Mouse (Mus musculus): Measurements from ENCODE around the gene Otub1. TPM values are rescaled to one million over a fixed set of nuclear protein-coding genes. Genes with fewer than 3 reads are reported as not detected.

Gene Otub1
- polyA plus RNA-seq, 1 experiment from 2014 or later = 157 TPM

- peaks cover 8% of the 10 kb centered on the region for H3K36me3 ChIP-seq (ENCODE audit: control insufficient read depth, insufficient read depth, low read length)
- H3K4me1 ChIP-seq (ENCODE audit: control insufficient read depth, insufficient read depth, low read length) = peaks cover 28% of the 10 kb centered on the region
- H3K27me3 ChIP-seq (ENCODE audit: control insufficient read depth, insufficient read depth, low read length) = no peaks in the 10 kb centered on the region
- no peaks in the 10 kb centered on the region for H3K9me3 ChIP-seq (replicated peaks; ENCODE audit: control insufficient read depth, low read length)
- H3K27ac ChIP-seq (ENCODE audit: low read length) = no peak overlapping the region
- no peak overlapping the region for H3K4me2 ChIP-seq (ENCODE audit: low read depth, low read length)
- 70% methylated on average over 5 of the region's 5 CpGs for WGBS
- H3K9ac ChIP-seq (ENCODE audit: low read length) = no peak overlapping the region
- H3K4me3 ChIP-seq (replicated peaks; ENCODE audit: low read length) = no peak overlapping the region
- no peak for ATAC-seq (ENCODE audit: insufficient read depth, low FRiP score)
These were observed 8.4 kb upstream of the Otub1 start for GRCm38 (mm10) chr19:7214484-7214883.

- Histone ChIP-seq H3K4me1 (ENCODE audit: control insufficient read depth, insufficient read depth, low read length) (peaks cover 26% of the 10 kb centered on the region), H3K36me3 (ENCODE audit: control insufficient read depth, insufficient read depth, low read length) (peaks cover 8% of the 10 kb centered on the region), H3K9ac (ENCODE audit: low read length) (no peak overlapping the region), H3K27me3 (ENCODE audit: control insufficient read depth, insufficient read depth, low read length) (no peaks in the 10 kb centered on the region), H3K9me3 (replicated peaks; ENCODE audit: control insufficient read depth, low read length) (no peaks in the 10 kb centered on the region), H3K27ac (ENCODE audit: low read length) (no peak overlapping the region), H3K4me3 (replicated peaks; ENCODE audit: low read length) (no peak overlapping the region), H3K4me2 (ENCODE audit: low read depth, low read length) (no peak overlapping the region)
- no peak for ATAC-seq (ENCODE audit: insufficient read depth, low FRiP score)
- WGBS = 91% methylated on average over 3 of the region's 3 CpGs
These were observed 6.9 kb upstream of the Otub1 start for GRCm38 (mm10) chr19:7213010-7213409.

- 83% methylated on average over 1 of the region's 1 CpGs for WGBS
- no peak overlapping the region for H3K9ac ChIP-seq (ENCODE audit: low read length)
- H3K4me2 ChIP-seq (ENCODE audit: low read depth, low read length) = no peak overlapping the region
- peaks cover 25% of the 10 kb centered on the region for H3K4me1 ChIP-seq (ENCODE audit: control insufficient read depth, insufficient read depth, low read length)
- H3K36me3 ChIP-seq (ENCODE audit: control insufficient read depth, insufficient read depth, low read length) = peaks cover 8% of the 10 kb centered on the region
- H3K27me3 ChIP-seq (ENCODE audit: control insufficient read depth, insufficient read depth, low read length) = no peaks in the 10 kb centered on the region
- no peak for ATAC-seq (ENCODE audit: insufficient read depth, low FRiP score)
- H3K4me3 ChIP-seq (replicated peaks; ENCODE audit: low read length) = no peak overlapping the region
- no peak overlapping the region for H3K27ac ChIP-seq (ENCODE audit: low read length)
- no peaks in the 10 kb centered on the region for H3K9me3 ChIP-seq (replicated peaks; ENCODE audit: control insufficient read depth, low read length)
These were observed 6.1 kb upstream of the Otub1 start for GRCm38 (mm10) chr19:7212216-7212615.

GRCm38 (mm10) chr19:7209907-7210646, 4.0 kb upstream of the Otub1 start:
- Histone ChIP-seq H3K27ac (ENCODE audit: low read length) (no peak overlapping the region), H3K4me1 (ENCODE audit: control insufficient read depth, insufficient read depth, low read length) (peaks cover 20% of the 10 kb centered on the region), H3K9me3 (replicated peaks; ENCODE audit: control insufficient read depth, low read length) (no peaks in the 10 kb centered on the region), H3K4me3 (replicated peaks; ENCODE audit: low read length) (no peak overlapping the region), H3K4me2 (ENCODE audit: low read depth, low read length) (no peak overlapping the region), H3K36me3 (ENCODE audit: control insufficient read depth, insufficient read depth, low read length) (peaks cover 8% of the 10 kb centered on the region), H3K9ac (ENCODE audit: low read length) (no peak overlapping the region), H3K27me3 (ENCODE audit: control insufficient read depth, insufficient read depth, low read length) (no peaks in the 10 kb centered on the region)
- 84% methylated on average over 7 of the region's 7 CpGs for WGBS
- ATAC-seq (ENCODE audit: insufficient read depth, low FRiP score) = no peak

- Histone ChIP-seq H3K9ac (ENCODE audit: low read length) (peak overlapping the region; percentile 90), H3K27me3 (ENCODE audit: control insufficient read depth, insufficient read depth, low read length) (no peaks in the 10 kb centered on the region), H3K4me3 (replicated peaks; ENCODE audit: low read length) (peak overlapping the region; percentile 84), H3K36me3 (ENCODE audit: control insufficient read depth, insufficient read depth, low read length) (peaks cover 4% of the 10 kb centered on the region; the same call in 1 of the 2 replicates), H3K27ac (ENCODE audit: low read length) (peak overlapping the region; percentile 99), H3K4me1 (ENCODE audit: control insufficient read depth, insufficient read depth, low read length) (peaks cover 20% of the 10 kb centered on the region), H3K4me2 (ENCODE audit: low read depth, low read length) (peak overlapping the region; percentile 92), H3K9me3 (replicated peaks; ENCODE audit: control insufficient read depth, low read length) (no peaks in the 10 kb centered on the region)
- ATAC-seq (ENCODE audit: insufficient read depth, low FRiP score) = no peak
- 26% methylated on average over 7 of the region's 7 CpGs for WGBS
These were observed 790 bp downstream of the Otub1 start for GRCm38 (mm10) chr19:7205326-7205725.

- H3K27ac ChIP-seq (ENCODE audit: low read length) = peak overlapping the region; percentile 99; the same call in 1 of the 2 replicates
- no peaks in the 10 kb centered on the region for H3K9me3 ChIP-seq (replicated peaks; ENCODE audit: control insufficient read depth, low read length)
- peak overlapping the region; percentile 84 for H3K4me3 ChIP-seq (replicated peaks; ENCODE audit: low read length)
- 61% methylated on average over 2 of the region's 2 CpGs for WGBS
- H3K27me3 ChIP-seq (ENCODE audit: control insufficient read depth, insufficient read depth, low read length) = no peaks in the 10 kb centered on the region
- H3K4me2 ChIP-seq (ENCODE audit: low read depth, low read length) = peak overlapping the region; percentile 92
- H3K36me3 ChIP-seq (ENCODE audit: control insufficient read depth, insufficient read depth, low read length) = peaks cover 4% of the 10 kb centered on the region; the same call in 1 of the 2 replicates
- ATAC-seq (ENCODE audit: insufficient read depth, low FRiP score) = no peak
- H3K4me1 ChIP-seq (ENCODE audit: control insufficient read depth, insufficient read depth, low read length) = peaks cover 20% of the 10 kb centered on the region
- peak overlapping the region; percentile 90 for H3K9ac ChIP-seq (ENCODE audit: low read length)
These were observed 1.2 kb downstream of the Otub1 start for GRCm38 (mm10) chr19:7204898-7205297.

- Histone ChIP-seq H3K36me3 (ENCODE audit: control insufficient read depth, insufficient read depth, low read length) (peaks cover 17% of the 10 kb centered on the region), H3K27me3 (ENCODE audit: control insufficient read depth, insufficient read depth, low read length) (no peaks in the 10 kb centered on the region), H3K4me1 (ENCODE audit: control insufficient read depth, insufficient read depth, low read length) (peaks cover 17% of the 10 kb centered on the region), H3K9ac (ENCODE audit: low read length) (no peak overlapping the region), H3K4me2 (ENCODE audit: low read depth, low read length) (no peak overlapping the region), H3K27ac (ENCODE audit: low read length) (no peak overlapping the region), H3K4me3 (replicated peaks; ENCODE audit: low read length) (no peak overlapping the region), H3K9me3 (replicated peaks; ENCODE audit: control insufficient read depth, low read length) (no peaks in the 10 kb centered on the region)
- no peak for ATAC-seq (ENCODE audit: insufficient read depth, low FRiP score)
- WGBS = 39% methylated on average over 1 of the region's 1 CpGs
These were observed 5.7 kb downstream of the Otub1 start for GRCm38 (mm10) chr19:7200427-7200826.

- Histone ChIP-seq H3K36me3 (ENCODE audit: control insufficient read depth, insufficient read depth, low read length) (peaks cover 17% of the 10 kb centered on the region), H3K4me3 (replicated peaks; ENCODE audit: low read length) (no peak overlapping the region)
- 94% methylated on average over 13 of the region's 13 CpGs for WGBS
These were observed 7.0 kb downstream of the Otub1 start for GRCm38 (mm10) chr19:7199089-7199488.

GRCm38 (mm10) chr19:7197445-7197844, 8.7 kb downstream of the Otub1 start:
- Histone ChIP-seq H3K4me1 (ENCODE audit: control insufficient read depth, insufficient read depth, low read length) (peaks cover 6% of the 10 kb centered on the region; the same call in 1 of the 2 replicates), H3K4me2 (ENCODE audit: low read depth, low read length) (no peak overlapping the region), H3K9me3 (replicated peaks; ENCODE audit: control insufficient read depth, low read length) (no peaks in the 10 kb centered on the region), H3K27me3 (ENCODE audit: control insufficient read depth, insufficient read depth, low read length) (no peaks in the 10 kb centered on the region), H3K4me3 (replicated peaks; ENCODE audit: low read length) (no peak overlapping the region), H3K9ac (ENCODE audit: low read length) (no peak overlapping the region), H3K36me3 (ENCODE audit: control insufficient read depth, insufficient read depth, low read length) (peaks cover 13% of the 10 kb centered on the region; the same call in 1 of the 2 replicates), H3K27ac (ENCODE audit: low read length) (no peak overlapping the region)
- 80% methylated on average over 9 of the region's 9 CpGs for WGBS
- 0 out of 2 replicates have a peak, but pooled peaks have one; percentile 16 for ATAC-seq (ENCODE audit: insufficient read depth, low FRiP score)

More at GRCm38 (mm10) chr19:7199089-7199488, 7.0 kb downstream of the Otub1 start:
- no peaks in the 10 kb centered on the region for H3K9me3 ChIP-seq (replicated peaks; ENCODE audit: control insufficient read depth, low read length)
- H3K27ac ChIP-seq (ENCODE audit: low read length) = no peak overlapping the region
- no peak overlapping the region for H3K4me2 ChIP-seq (ENCODE audit: low read depth, low read length)
- H3K9ac ChIP-seq (ENCODE audit: low read length) = no peak overlapping the region
- H3K4me1 ChIP-seq (ENCODE audit: control insufficient read depth, insufficient read depth, low read length) = peaks cover 6% of the 10 kb centered on the region; the same call in 1 of the 2 replicates
- no peaks in the 10 kb centered on the region for H3K27me3 ChIP-seq (ENCODE audit: control insufficient read depth, insufficient read depth, low read length)
- ATAC-seq (ENCODE audit: insufficient read depth, low FRiP score) = no peak
